ENCODE assay signal across 9 mouse cellular contexts in the genomic region with DNA sequence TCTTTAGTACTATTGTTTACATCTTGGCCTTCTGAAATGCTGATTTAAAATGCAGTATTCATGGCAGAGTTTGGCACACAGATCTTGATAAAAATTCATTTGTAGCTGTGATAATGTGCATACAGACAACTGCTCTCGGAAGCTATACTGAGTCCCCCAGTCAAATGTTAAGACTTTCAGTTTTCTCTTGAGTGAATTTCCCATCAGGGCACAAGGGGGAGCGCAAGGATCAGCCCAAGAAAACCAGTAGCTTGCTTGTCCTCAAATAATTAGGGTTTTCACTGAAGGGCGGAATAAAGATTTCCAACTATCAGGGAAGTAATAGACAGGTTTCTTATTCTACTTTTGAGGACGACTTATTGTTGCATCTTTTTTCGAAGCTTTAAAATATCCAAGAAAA.
DNase-seq lines count a peak whose midpoint lies in the region; ATAC-seq lines count a peak whose summit lies in the region.
"Had no signal": no experiment of that assay in that cellular context is flagged by ENCODE, and none has a peak within 500 bp of the region (broad histone marks: within the 10 kb centered on the region; RNA-seq: fewer than 3 reads in every experiment).

No protein-coding gene starts in this region.

- DNase-seq in kidney, postnatal 4 days: peak; percentile 12 to 20
- no peak for DNase-seq in kidney, postnatal 14 days
- peak; percentile 20 for DNase-seq in brain, embryonic 18.5 days (ENCODE audit: low read depth, low spot score)
- DNase-seq in layer of hippocampus, postnatal 10 days (ENCODE audit: low spot score in 2 of 2): peak; percentile 57 to 69
- DNase-seq in right cerebral cortex, postnatal 4 days: peak; percentile 46
- no peak for DNase-seq in thymus, postnatal 25 days
- DNase-seq: heart, postnatal 36 days; thymus, adult 18-20 months had no signal

- ATAC-seq in CD4-positive, CD25-positive, alpha-beta regulatory T cell, adult 4 months: no peak

Comparison
In these comparisons a context has a peak if more than half of its experiments do, and no peak if none do; other contexts are left out.
1. DNase-seq: peak in kidney, postnatal 4 days (2 of 2), brain, embryonic 18.5 days (single experiment), layer of hippocampus, postnatal 10 days (2 of 2) and right cerebral cortex, postnatal 4 days (single experiment); none in kidney, postnatal 14 days (single experiment) and thymus, postnatal 25 days (single experiment).